Mouse (Mus musculus): ENCODE measurements around the gene Mas1. TPM values are rescaled to one million over a fixed set of nuclear protein-coding genes. Genes with fewer than 3 reads are reported as not detected.

Mas1 gene
- total RNA-seq, 2 experiments from 2014 or later: not detected

DNA sequence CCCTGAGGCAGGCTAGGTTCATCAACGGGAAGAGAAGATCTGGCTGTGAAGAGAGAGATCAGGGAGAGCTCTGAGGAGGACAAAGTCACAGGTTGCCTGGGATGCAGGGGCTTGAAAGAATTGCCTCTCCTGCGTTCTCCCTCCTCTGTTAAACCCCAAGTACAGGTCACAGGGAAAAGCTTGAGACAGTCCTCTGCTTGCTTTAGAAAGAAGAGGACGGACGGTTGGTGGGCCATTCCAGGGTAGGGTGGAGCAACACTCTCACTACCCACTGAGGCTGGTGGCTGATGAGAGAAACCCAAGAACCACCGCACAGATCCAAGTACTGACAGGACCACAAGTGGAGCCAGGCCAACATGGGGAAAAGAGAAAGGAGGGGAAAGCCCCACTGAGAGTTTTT lies 7.8 kb upstream of the Mas1 start, which contains the start of gene Mrgprh:
TSS of gene Mrgprh (plus strand) at position 301 of the 400 bp plus-strand sequence.
- no peak for ATAC-seq (replicated peaks; ENCODE audit: poor library complexity, severe bottlenecking)

DNA sequence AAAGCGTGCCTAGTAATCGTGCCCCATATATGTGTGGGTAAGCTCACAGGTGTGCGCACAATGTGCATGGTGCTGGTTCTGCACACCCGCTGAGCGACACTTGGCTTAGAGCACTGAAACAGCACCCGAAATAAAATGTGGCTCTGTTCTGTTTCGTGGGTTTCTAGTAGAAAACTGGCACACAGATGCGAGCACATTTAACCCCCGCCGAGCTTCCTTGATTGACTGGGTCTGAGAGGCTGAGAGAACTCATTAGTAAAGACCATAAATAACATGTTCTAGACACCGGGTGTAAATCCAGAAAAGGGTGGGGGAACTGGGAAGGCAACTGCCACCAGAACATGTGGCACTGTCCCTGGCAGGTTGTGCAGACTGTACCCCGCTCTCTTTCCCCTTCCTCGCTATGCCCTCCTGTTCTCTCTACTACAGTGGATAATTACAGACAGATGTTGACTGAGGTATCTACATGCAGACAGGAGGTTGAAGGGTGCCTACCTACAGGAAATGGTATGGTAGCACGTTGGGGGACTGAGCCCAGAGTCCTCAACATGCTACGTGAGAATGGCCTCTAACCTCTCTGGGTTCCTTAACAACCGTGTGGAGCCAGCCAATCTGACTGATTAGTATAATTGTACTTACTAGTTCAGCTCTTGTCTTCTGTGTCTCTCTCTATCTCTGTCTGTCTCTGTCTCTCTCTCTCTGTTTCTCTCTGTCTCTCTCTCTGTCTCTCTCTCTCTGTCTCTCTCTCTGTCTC lies 4.5 kb upstream of the Mas1 start:
- peak; percentile 9; the same call in 1 of the 2 replicates for ATAC-seq (replicated peaks; ENCODE audit: poor library complexity, severe bottlenecking)

DNA sequence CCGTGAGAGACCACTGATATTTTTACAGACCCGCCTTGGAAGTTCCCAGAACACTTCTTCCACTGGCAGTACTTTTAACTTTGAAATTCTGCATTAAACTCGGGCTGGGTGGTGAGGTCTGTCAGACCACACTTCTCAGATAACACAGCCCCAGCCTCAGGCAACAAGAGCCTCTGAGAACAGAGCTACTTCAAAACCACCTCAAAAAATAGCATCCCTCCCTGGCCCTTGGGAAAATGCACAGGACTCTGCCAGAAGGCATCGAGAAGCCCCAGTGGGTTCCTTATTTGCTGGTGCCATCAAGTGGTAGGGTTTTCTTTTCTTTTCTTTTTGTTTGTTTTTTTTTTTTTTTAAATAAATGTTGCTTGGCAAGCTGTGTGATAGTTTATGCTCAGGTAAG lies 697 bp upstream of the Mas1 start:
- no peak for ATAC-seq (replicated peaks; ENCODE audit: poor library complexity, severe bottlenecking)

DNA sequence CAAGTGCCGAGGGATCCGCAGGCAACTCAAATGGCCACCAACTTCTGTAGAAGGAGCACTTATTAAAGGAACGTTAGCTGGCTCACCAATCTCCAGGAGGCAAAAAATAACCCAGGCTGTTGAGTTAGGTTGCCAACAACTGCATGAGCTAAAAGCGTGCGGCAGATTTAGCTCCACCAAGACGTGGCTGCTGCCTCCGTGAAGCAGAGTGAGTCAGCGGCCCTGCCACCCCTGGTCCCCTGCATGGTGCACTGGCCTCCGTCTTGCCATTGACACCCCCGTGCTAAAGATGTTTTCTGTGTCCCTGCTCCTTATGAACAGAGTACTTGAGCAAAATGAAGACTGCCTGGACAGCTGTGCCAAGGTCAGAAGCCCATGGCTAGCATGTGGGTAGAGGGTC lies 1.1 kb downstream of the Mas1 start:
- ATAC-seq (replicated peaks; ENCODE audit: poor library complexity, severe bottlenecking): no peak

DNA sequence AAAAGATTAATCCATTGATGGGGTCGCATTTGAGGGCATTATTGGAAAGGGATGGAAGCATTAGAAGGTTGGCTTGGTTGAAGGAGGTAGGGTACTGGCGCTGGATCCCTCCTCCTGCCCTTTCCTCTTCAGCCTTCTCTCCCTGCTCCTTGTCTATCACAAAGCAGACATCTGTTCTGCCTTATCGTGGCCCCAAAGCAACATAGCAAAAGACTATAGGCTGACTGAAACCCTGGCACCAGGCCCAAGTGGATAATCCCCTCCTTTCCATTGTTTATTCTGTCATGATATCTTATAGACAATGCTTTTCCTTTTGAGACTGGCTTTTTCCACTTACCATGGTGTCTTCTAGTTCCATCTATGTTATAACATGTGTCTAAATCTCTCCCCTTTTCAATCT lies 2.5 kb downstream of the Mas1 start:
- ATAC-seq (replicated peaks; ENCODE audit: poor library complexity, severe bottlenecking): no peak

DNA sequence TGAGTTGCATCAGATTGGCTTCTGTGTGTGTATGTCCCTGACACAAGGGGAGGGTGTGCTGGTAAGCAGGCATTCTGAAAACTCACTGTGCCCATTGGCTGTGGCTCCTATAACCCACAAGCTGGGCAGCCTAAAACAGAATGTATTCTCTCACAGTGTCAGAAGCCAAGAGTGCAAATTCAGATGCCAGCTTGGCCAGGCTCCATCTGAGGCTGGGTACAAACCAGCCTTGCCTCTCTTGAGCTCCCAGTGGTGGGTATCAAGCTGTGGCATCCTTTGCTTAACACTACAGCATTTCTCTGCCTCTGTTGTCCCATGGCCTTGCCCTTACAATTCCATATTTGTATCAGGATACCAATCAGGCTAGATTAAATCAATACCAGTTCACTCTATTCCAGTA lies 3.8 kb downstream of the Mas1 start:
- no peak for ATAC-seq (replicated peaks; ENCODE audit: poor library complexity, severe bottlenecking)

DNA sequence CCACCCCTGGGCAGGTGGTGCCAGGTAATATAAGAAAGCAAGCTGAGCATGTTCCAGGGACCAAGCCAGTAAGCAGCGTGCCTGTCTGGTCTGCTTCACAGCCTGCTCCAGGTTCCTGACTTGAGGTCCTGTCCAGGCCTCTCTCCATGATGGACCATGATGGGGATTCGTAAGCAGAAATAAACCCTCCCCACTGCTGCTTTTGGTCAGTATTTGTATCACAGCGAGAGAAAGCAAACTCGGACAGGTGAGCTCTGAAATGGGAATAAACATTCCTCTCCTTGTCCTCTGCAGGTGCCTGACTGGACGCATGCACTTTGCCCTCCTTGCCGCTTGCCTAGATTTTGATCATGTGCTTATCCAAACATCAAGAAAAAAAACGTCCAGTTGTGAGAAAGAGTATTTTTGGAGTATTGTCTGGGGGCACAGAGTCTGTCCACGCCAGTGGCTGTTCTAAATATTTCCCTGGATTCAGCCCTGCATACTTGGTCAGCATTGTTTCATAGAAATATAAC lies 8.9 kb downstream of the Mas1 start:
- ATAC-seq (replicated peaks; ENCODE audit: poor library complexity, severe bottlenecking): no peak

DNA sequence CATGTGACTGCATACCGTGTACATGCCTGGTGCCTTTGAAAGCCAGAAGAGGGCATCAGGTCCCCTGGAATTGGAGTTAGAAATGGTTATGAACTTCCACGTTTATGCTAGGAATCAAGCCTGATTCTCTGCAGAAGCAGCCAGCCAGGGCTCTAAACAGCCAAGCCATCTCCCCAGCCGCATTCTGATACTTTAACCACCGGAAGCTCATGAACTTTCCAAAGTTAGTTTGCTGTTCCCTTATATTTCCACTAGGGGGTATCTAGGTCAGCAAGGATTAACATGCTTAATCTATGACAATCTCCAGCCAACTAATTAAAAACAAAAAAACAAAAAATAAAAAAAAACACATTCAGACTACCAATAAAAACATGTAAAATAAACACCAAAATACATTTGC lies 9.9 kb downstream of the Mas1 start:
- peak; percentile 74 for ATAC-seq (replicated peaks; ENCODE audit: poor library complexity, severe bottlenecking)

DNA sequence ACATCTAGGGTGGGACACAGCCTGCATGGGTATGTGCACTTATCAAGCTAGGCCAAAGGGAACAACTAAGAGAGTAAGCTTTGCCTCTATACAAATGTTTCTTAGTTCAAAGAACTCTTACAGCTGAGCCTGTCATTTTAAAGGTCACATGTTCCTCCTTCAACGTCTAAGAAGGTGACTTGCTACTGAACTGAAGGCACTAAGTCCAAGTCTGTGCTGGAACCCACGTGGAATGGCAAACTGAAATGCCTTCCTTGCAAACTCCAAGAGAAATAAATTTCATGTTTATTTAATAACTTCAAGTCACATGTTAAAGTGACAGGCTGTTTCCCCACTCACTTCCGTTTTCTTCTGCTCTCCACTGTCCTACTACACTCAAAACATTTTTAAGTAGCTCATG lies 10.5 kb downstream of the Mas1 start:
- no peak for ATAC-seq (replicated peaks; ENCODE audit: poor library complexity, severe bottlenecking)

DNA sequence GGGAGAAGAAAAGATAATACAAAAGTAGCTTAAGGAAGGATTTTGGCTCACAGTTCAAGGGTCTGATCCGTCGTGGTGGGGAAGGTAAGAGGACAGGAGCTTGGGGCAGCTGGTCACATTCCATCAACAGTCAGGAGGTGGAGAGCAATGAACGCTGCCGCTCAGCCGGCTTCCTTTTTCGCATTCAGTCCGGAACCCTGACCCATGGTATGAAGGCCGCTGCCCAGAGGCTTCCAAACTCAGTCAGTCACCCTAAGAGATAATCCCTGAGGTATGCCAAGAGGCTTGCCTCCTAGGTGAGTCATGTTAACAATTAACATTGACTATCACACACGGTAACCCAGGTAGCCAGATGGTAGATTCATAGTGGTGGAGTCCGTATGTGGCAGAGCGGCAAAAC lies 13.6 kb downstream of the Mas1 start:
- no peak for ATAC-seq (replicated peaks; ENCODE audit: poor library complexity, severe bottlenecking)

DNA sequence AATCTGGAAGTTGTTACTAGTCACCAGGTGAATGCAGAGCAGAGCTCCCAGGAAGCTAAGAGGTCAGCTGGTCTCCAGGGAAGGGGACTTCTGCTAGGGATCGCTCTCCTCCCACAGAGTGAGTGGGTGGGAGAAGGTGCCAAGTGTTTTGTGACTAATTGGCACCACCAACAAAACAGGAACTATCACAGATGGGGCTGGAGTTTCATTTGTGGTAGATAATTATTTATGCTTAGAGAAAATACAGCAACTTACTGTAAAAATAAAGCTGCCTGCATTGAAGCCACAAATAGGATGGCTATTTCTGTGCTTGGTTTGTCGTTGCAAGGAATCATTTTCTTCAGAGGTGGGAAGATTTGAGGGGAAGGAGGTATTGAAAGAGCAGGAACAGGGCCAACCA lies 14.1 kb downstream of the Mas1 start:
- peak; percentile 52 for ATAC-seq (replicated peaks; ENCODE audit: poor library complexity, severe bottlenecking)

DNA sequence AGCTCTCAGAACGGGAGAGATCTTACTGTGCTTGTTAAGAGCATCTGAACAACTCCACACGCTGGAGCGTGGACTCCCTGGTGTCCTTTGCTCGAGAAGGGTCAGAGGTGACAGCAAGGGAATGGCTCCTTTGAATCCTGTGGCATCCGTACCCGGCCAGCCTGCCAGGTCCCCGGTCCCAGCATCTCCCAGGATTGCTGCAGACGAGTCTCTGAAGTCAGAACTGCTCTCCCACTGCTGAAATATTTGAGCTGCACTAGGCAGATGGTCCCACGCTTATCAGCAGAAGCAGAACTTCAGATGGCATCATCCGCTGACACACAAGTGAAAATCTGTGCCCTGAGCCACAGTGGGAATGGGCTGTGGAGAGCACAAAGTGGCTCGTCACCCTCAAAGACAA lies 16.3 kb downstream of the Mas1 start:
- ATAC-seq (replicated peaks; ENCODE audit: poor library complexity, severe bottlenecking): no peak

DNA sequence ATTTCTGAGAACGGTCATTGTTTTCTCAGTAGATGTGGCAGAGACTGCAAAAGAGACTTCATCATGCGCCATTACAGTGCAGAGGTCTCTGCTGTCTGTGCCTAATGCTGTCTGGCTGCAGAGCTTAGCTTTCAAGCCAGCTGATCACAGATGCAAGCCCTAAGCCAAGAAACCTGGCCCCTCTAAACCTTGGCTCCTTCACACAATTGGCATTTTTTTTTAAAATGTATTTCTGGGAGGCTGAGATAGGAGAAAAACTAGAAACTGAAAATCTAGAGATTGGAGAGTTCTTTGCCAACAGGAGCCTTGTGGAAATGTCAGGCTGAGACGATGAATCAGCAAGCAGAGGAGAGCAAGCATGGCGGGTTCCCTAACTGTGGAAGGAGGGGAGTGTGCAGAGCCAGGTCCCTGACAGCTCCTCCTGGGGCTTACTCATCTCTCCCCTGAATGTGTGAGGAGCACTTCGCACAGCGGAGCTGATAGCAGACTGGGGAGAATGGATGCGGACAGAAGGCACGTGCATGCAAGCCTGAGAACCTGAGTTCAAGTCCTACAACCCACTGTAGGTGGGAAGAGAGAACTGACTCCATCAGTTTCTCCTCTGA lies 18.1 kb downstream of the Mas1 start:
- ATAC-seq (replicated peaks; ENCODE audit: poor library complexity, severe bottlenecking): no peak

DNA sequence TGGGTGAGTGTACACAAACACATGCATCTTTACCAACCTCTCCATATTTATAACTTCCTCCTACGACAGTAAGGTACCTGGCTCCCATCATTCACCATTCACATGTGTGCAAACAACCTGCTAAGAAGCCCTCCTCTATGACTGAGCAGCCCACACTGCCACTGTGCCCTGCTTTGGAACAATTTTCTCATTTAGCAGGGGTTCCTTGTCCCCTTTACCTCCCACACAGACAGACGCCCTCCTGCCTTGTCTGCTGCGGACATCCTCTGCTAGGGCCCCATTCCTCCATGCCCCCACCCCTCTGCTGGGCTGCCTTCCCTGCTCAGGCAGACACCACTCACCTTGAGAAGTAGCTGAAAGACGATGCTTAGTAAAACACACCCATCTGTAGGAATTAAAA lies 20.2 kb downstream of the Mas1 start:
- no peak for ATAC-seq (replicated peaks; ENCODE audit: poor library complexity, severe bottlenecking)

DNA sequence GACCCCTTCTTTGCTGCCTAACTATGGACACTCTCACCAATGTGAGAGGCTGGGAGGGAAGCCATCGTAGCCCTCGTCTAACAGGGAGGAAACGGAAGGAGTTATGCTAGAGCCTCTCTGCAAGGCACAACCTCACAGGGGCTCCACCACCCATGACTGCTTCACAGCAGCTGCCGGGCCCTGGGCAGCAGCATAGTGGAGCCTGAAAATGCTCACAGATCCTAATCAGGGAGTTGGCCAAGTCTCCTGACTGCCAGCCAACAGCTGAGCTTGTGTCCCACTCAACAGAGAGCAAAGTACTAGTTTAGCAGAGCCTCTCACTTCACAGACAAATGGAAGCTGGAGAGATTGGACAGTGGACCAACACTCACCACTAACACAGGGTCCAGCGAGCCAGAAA lies 21.5 kb downstream of the Mas1 start:
- no peak for ATAC-seq (replicated peaks; ENCODE audit: poor library complexity, severe bottlenecking)

DNA sequence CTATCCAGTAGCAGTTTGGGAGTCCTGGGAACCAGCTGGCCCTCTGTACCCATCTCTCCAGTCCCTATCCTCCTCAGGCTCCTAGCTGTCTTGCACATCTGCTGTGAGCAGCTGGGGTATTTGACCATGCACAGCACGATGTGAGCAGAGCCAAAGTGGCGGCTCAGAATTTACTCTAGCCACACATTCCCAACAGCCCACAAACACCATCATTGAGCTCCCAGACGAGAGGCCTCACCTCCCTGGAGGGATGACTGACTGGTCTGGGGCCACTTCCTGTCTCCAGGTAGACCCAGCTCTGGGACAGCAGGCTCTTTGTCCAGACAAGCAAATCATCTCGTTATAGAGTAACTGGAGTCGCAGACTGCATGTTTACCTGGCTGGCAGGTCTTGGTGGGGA lies 22.1 kb downstream of the Mas1 start:
- ATAC-seq (replicated peaks; ENCODE audit: poor library complexity, severe bottlenecking): no peak

DNA sequence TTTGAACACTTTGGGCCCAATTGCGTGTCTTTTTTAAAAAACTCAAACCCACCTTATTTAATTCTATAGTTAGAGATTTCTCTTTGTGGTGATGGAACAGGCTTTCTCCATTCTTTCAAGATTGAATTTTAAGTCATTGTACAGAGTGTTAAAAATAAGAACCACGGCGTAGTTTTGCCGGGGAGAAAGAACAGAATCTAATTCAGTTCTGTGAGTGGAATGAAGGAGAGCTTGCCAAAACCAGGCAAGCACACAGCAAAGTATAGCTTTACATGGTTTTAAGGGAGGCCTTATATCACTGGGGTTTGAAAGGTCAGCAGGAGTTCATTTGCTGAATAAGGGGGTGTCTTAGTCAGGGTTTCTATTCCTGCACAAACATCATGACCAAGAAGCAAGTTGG lies 23.4 kb downstream of the Mas1 start:
- no peak for ATAC-seq (replicated peaks; ENCODE audit: poor library complexity, severe bottlenecking)

DNA sequence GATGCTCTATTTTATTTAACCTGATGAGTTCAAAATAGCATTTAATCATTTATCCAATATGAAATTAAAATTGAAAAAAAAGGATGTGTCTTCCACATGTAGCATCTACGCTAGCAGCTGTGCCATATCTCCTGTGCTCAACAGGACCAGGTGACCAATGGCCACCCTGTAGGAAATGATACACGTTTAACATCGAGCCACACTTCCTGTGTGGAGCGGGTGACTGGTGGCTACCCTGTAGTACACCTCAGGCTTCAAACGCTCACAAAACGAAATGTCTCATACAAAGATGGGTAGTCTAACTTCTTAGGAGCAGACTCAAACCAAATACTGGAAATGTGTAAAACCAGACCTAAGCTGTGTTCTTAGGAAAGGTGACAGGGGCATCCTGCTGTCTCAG lies 24.1 kb downstream of the Mas1 start:
- ATAC-seq (replicated peaks; ENCODE audit: poor library complexity, severe bottlenecking): no peak

DNA sequence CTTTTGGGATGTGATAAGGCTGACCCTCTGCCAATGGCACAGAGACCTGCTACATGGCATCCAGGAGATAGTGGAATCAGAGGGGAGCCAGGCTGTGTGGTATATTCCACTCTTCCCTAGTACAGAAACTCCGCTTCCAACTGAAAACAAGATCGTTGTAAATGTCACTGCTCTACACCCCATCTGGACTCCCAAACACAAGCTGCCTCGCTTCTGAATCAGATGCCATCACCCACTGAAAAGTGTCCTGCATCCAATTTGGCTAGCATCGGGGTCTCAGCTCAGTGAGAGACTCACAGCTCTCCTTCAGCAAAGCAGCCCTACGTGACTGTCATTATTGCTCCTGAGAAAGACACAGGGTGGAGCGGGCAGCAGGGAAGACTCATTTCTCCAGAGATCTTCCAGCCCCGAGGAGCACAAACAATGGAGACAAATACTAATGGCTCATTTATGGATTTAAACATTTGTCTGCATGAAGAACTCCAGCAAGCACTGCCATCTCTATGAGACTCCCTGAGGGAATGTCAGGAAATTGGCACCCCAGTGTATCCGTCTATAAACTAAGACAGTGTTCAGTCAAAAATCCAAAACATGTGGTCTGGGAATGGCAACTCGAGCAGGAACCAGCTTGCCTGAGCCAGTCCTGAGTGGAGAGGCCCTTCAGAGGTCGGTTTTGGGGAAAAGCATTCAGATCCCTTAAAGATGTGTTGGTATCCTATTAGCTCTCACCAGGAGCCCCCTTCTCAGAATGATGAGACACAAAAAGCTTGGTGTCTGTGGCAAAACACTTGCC lies 28.3 kb downstream of the Mas1 start:
- no peak for ATAC-seq (replicated peaks; ENCODE audit: poor library complexity, severe bottlenecking)

DNA sequence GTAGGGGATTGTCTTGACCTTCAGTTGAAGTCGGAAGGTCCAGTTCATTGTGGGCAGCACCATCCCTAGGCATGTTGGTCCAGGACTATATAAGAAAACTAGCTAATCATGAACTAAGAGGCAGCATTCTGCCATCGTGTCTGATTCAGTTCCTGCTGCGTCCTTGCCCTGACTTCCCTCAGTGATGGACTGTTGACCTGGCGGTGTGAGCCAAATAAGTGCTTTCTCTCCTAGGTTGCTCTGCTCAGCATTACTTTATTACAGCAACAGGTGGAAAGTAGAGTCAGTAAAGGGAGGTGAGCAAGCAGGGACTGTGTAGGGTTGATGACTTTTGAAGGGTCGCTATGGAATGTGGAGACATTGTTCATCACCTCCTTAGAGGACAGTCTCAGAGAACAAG lies 32.2 kb downstream of the Mas1 start:
- ATAC-seq (replicated peaks; ENCODE audit: poor library complexity, severe bottlenecking): no peak

DNA sequence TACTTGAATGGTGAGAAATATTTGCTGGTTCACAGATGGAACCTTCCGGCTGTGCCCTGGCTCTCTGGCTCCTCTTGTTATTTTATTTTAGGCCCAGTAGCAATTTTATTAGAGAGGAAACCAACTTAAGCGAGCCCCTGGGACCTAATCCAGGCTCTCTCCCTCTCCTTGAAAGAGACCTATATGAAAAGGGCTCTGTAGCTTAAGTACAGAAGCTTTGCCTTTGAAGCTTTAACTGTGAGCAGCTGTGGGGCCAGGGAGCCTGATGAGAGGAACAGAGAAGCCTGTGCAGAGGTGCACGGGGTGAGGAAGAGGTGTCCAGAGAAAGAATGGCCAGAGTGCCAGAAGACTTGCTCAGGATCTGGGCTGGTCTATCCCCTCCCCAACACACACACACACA lies 33.1 kb downstream of the Mas1 start:
- no peak for ATAC-seq (replicated peaks; ENCODE audit: poor library complexity, severe bottlenecking)

All from granulocyte monocyte progenitor cell, adult 5-6 weeks (primary cell).